Comparison of ENCODE assay signal across 24 mouse cellular contexts in the genomic region with DNA sequence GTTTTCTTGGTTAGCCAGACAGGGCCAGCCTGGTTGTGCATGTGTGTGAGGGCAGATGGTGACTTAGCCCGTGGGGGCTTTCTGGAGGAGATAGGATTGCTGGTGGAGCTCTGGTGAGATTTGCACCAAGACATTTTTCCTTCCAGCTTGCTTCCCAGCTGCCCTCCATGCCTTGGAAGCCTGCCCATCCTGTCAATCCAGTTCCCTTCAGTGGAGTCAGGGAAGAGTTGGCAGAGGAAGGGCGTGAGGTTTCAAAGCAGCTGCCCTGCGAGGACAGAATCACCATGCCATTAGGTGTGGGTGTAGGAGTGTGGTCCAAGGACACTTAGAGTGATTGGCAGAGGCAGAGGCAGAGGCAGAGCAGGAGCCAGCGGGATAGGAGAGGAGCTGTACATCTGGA. TPM values are rescaled to one million over a fixed set of nuclear protein-coding genes. Genes with fewer than 3 reads are reported as not detected.
DNase-seq lines count a peak whose midpoint lies in the region; ATAC-seq lines count a peak whose summit lies in the region.
"Had no signal": no experiment of that assay in that cellular context is flagged by ENCODE, and none has a peak within 500 bp of the region (broad histone marks: within the 10 kb centered on the region; RNA-seq: fewer than 3 reads in every experiment).

A gene (plus strand): TSS at position 176 of the 400 bp plus-strand sequence.

- peaks cover 8% of the 10 kb centered on the region for H3K4me1 ChIP-seq in heart, embryonic 12.5 days (replicated peaks)
- H3K4me1 ChIP-seq in kidney, embryonic 14.5 days (ENCODE audit: control insufficient read depth, insufficient read depth, low read length), result no peaks in the 10 kb centered on the region
- H3K4me1 ChIP-seq: forebrain, embryonic 10.5 days; heart, embryonic 15.5 days; hindbrain, embryonic 12.5 days had no signal

- H3K36me3 ChIP-seq in heart, embryonic 12.5 days, result no peaks in the 10 kb centered on the region
- no peaks in the 10 kb centered on the region for H3K36me3 ChIP-seq in kidney, embryonic 14.5 days (ENCODE audit: control insufficient read depth, insufficient read depth, low read length)
- H3K36me3 ChIP-seq: forebrain, embryonic 10.5 days; heart, embryonic 15.5 days; hindbrain, embryonic 12.5 days; limb, embryonic 15.5 days had no signal

- peak; percentile 32 to 37 for DNase-seq in heart, postnatal 10 days
- peak; percentile 26 for DNase-seq in kidney, postnatal 14 days
- peak; percentile 15 for DNase-seq in right cerebral cortex, postnatal 14 days
- DNase-seq in right cerebral cortex, postnatal 25 days, result no peak
- DNase-seq in urinary bladder, postnatal 10 days (ENCODE audit: low spot score), result no peak
- DNase-seq: adrenal gland, adult 8-10 months; cerebellum, adult 11-12 months; gastrocnemius, postnatal 10 days; heart, adult 11 months; layer of hippocampus, postnatal 36 days; liver, postnatal 0 days; lung, postnatal 36 days; right cerebral cortex, adult 18-20 months; thymus, postnatal 25 days had no signal

- no peaks in the 10 kb centered on the region; the same call in 1 of the 2 replicates for H3K9me3 ChIP-seq in heart, embryonic 12.5 days (replicated peaks)
- H3K9me3 ChIP-seq in kidney, embryonic 14.5 days (ENCODE audit: control insufficient read depth, low read length), result no peaks in the 10 kb centered on the region
- H3K9me3 ChIP-seq: forebrain, embryonic 10.5 days; heart, embryonic 15.5 days; hindbrain, embryonic 12.5 days; limb, embryonic 15.5 days had no signal

- WGBS in heart, embryonic 12.5 days, result 80% methylated on average over 4 of the region's 4 CpGs
- 74% methylated on average over 4 of the region's 4 CpGs for WGBS in kidney, embryonic 14.5 days

- H3K27me3 ChIP-seq in heart, embryonic 12.5 days (replicated peaks), result 0 out of 2 replicates have a peak, but pooled peaks cover 9% of the 10 kb centered on the region
- no peaks in the 10 kb centered on the region for H3K27me3 ChIP-seq in kidney, embryonic 14.5 days (ENCODE audit: control insufficient read depth, insufficient read depth, low read length)
- H3K27me3 ChIP-seq: heart, embryonic 15.5 days; limb, embryonic 15.5 days had no signal

- no peak for ATAC-seq in heart, embryonic 12.5 days (ENCODE audit: insufficient number of reproducible peaks, low FRiP score)
- ATAC-seq in kidney, embryonic 14.5 days (ENCODE audit: low FRiP score, low TSS enrichment), result no peak
- ATAC-seq: inflammation-experienced regulatory T-cells, adult 6 months; liver, postnatal 0 days had no signal

- H3K9ac ChIP-seq in heart, embryonic 12.5 days, result no peak within 1 kb of the TSS
- no peak within 1 kb of the TSS for H3K9ac ChIP-seq in kidney, embryonic 14.5 days (ENCODE audit: low read depth, low read length)
- H3K9ac ChIP-seq: heart, embryonic 15.5 days; hindbrain, embryonic 12.5 days; limb, embryonic 15.5 days; liver, postnatal 0 days had no signal

- H3K4me2 ChIP-seq in heart, embryonic 12.5 days, result no peak within 1 kb of the TSS
- no peak within 1 kb of the TSS for H3K4me2 ChIP-seq in kidney, embryonic 14.5 days (replicated peaks; ENCODE audit: low read depth, low read length)
- H3K4me2 ChIP-seq: heart, embryonic 15.5 days; hindbrain, embryonic 12.5 days; limb, embryonic 15.5 days had no signal

- intact Hi-C loops in heart, postnatal 10 days (cut with DNase I), result no loop called here

- no peak within 1 kb of the TSS for H3K27ac ChIP-seq in heart, embryonic 12.5 days (ENCODE audit: poor library complexity, severe bottlenecking)
- no peak within 1 kb of the TSS for H3K27ac ChIP-seq in kidney, embryonic 14.5 days (ENCODE audit: low read depth, low read length)
- H3K27ac ChIP-seq: forebrain, embryonic 10.5 days; heart, embryonic 15.5 days; hindbrain, embryonic 12.5 days; limb, embryonic 15.5 days had no signal

- H3K4me3 ChIP-seq in heart, embryonic 12.5 days, result no peak within 1 kb of the TSS
- H3K4me3 ChIP-seq in kidney, embryonic 14.5 days (ENCODE audit: low read length), result no peak within 1 kb of the TSS
- H3K4me3 ChIP-seq: forebrain, embryonic 10.5 days; heart, embryonic 15.5 days; hindbrain, embryonic 12.5 days; limb, embryonic 15.5 days had no signal

RNA-seq across cellular contexts. Expression of the gene that starts here (rescaled TPM):
- under 1 TPM; 0.10 to 0.24 TPM for total RNA-seq in heart, postnatal 10 days (2021)
- polyA plus RNA-seq in heart, embryonic 12.5 days (2016; fragmentation: Nextera tagmentation; extraction: Ambion mirVana), result not detected in 2 replicates
- not detected in 2 replicates for polyA plus RNA-seq in kidney, embryonic 14.5 days (2014; fragmentation: Nextera tagmentation; extraction: Ambion mirVana)
- total RNA-seq: gastrocnemius, postnatal 10 days; layer of hippocampus, adult 18-20 months; layer of hippocampus, postnatal 36 days had no signal
- polyA plus RNA-seq: C2C12; forebrain, embryonic 10.5 days; heart, embryonic 15.5 days; hindbrain, embryonic 12.5 days; inflammation-experienced regulatory T-cells, adult 6 months; neural tube, embryonic 11.5 days had no signal

Comparison
In these comparisons a context has a peak if more than half of its experiments do, and no peak if none do; other contexts are left out.
1. DNase-seq: peak in kidney, postnatal 14 days (single experiment) and right cerebral cortex, postnatal 14 days (single experiment); none in right cerebral cortex, postnatal 25 days (single experiment) and urinary bladder, postnatal 10 days (single experiment).
2. Peak in DNase-seq in heart, postnatal 10 days; RNA of the gene not detected or under 1 TPM.